Mouse (Mus musculus): ENCODE results near the gene Cadm1.

- TF ChIP-seq POLR2A (IDR thresholded peaks at IDR 0.05; ENCODE audit: low read depth, low read length) = no peak
- no peak for TF ChIP-seq CTCF (IDR thresholded peaks at IDR 0.05; ENCODE audit: extremely low read depth, insufficient read length, insufficient replicate concordance, low read depth, low read length)
Measured at GRCm38 (mm10) chr9:47581576-47582365, 51.8 kb downstream of the Cadm1 start.
